Comparison of ENCODE assay signal across 9 mouse cellular contexts in the genomic region with DNA sequence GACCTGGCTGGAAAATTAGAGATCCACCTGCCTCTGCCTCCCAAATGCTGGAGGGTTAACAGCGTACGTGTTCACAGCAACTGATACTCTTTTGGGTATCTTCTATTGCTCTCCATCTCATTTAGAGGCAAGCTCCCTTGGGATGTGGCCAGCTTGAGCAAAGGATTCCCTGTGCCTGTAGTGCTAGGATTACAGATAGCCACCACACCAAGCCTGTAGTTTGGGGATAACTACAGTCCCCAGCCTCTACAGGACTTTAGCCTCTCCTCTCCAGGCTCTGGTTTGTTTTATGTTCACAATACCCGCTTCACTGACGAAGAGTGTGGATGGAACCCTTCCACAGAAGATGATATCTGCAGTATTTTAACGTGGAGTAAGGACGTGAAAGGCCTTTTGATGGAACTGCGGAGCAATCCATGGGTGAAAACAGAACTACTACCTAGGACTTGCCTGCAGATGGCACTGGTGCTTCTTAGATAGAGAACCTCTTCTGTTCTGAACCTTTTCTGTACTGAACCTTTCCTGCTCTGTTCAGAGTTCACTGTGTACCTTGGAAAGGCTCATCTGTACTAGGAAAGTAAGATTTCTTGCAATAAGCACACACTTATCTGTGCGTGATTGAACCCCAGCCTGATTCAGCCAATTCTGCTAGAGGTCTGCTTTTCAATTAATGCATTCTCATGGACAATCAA.
DNase-seq lines count a peak whose midpoint lies in the region; ATAC-seq and TF ChIP-seq lines count a peak whose summit lies in the region.
"Had no signal": no experiment of that assay in that cellular context is flagged by ENCODE, and none has a peak within 500 bp of the region (broad histone marks: within the 10 kb centered on the region; RNA-seq: fewer than 3 reads in every experiment).

No protein-coding gene starts in this region.

- no peak for TF ChIP-seq POLR2A in cortical plate, adult 2 months (IDR thresholded peaks at IDR 0.05; ENCODE audit: extremely low read depth, insufficient read depth, low read length)

- H3K4me3 ChIP-seq in cortical plate, adult 2 months (ENCODE audit: insufficient read depth, low read length), result no peak overlapping the region
- H3K4me3 ChIP-seq in hindbrain, embryonic 14.5 days (replicated peaks; ENCODE audit: low read length), result no peak overlapping the region
- H3K4me3 ChIP-seq: embryonic facial prominence, embryonic 13.5 days had no signal

- DNase-seq in ovary, postnatal 14 days (ENCODE audit: low spot score), result peak; percentile 5
- no peak for DNase-seq in ovary, postnatal 36 days (ENCODE audit: low spot score)
- DNase-seq in hindbrain, embryonic 14.5 days (ENCODE audit: low spot score), result peak; percentile 83
- DNase-seq in layer of hippocampus, postnatal 36 days, result peak; percentile 19 to 48
- DNase-seq in retina, adult 2 months (ENCODE audit: low read depth, low spot score), result peak; percentile 26
- no peak for DNase-seq in ovary, adult 18-20 months (ENCODE audit: low spot score)
- DNase-seq in lung, postnatal 25 days (ENCODE audit: low spot score), result no peak

- 47% methylated on average over 8 of the region's 8 CpGs for WGBS in hindbrain, embryonic 14.5 days

- H3K9ac ChIP-seq in hindbrain, embryonic 14.5 days, result no peak overlapping the region
- H3K9ac ChIP-seq: embryonic facial prominence, embryonic 13.5 days had no signal

- no peak overlapping the region for H3K4me2 ChIP-seq in hindbrain, embryonic 14.5 days (replicated peaks)
- H3K4me2 ChIP-seq: embryonic facial prominence, embryonic 13.5 days had no signal

- H3K36me3 ChIP-seq in hindbrain, embryonic 14.5 days (replicated peaks; ENCODE audit: control insufficient read depth, insufficient read depth), result no peaks in the 10 kb centered on the region
- H3K36me3 ChIP-seq: embryonic facial prominence, embryonic 13.5 days had no signal

- H3K27ac ChIP-seq in cortical plate, adult 2 months (ENCODE audit: insufficient read depth, low read length), result no peak overlapping the region
- H3K27ac ChIP-seq in hindbrain, embryonic 14.5 days, result no peak overlapping the region
- H3K27ac ChIP-seq: embryonic facial prominence, embryonic 13.5 days had no signal

- peak; percentile 81 for TF ChIP-seq CTCF in cortical plate, adult 2 months (IDR thresholded peaks at IDR 0.05; ENCODE audit: extremely low read depth, insufficient read depth, low read length)

- H3K9me3 ChIP-seq in hindbrain, embryonic 14.5 days (ENCODE audit: control insufficient read depth, low read length), result no peaks in the 10 kb centered on the region
- H3K9me3 ChIP-seq: embryonic facial prominence, embryonic 13.5 days had no signal

- no peaks in the 10 kb centered on the region for H3K27me3 ChIP-seq in hindbrain, embryonic 14.5 days (ENCODE audit: control insufficient read depth, insufficient read depth, low read length)
- H3K27me3 ChIP-seq: embryonic facial prominence, embryonic 13.5 days had no signal

- no peaks in the 10 kb centered on the region for H3K4me1 ChIP-seq in cortical plate, adult 2 months (ENCODE audit: control insufficient read depth, insufficient read depth, low read length)
- no peaks in the 10 kb centered on the region for H3K4me1 ChIP-seq in hindbrain, embryonic 14.5 days (replicated peaks; ENCODE audit: control insufficient read depth, insufficient read depth, low read length)
- H3K4me1 ChIP-seq: embryonic facial prominence, embryonic 13.5 days had no signal

- peak; percentile 92 for ATAC-seq in hindbrain, embryonic 14.5 days (ENCODE audit: low FRiP score)

Comparison
In these comparisons a context has a peak if more than half of its experiments do, and no peak if none do; other contexts are left out.
1. DNase-seq: peak in ovary, postnatal 14 days (single experiment), hindbrain, embryonic 14.5 days (single experiment), layer of hippocampus, postnatal 36 days (2 of 2) and retina, adult 2 months (single experiment); none in ovary, postnatal 36 days (single experiment), ovary, adult 18-20 months (single experiment) and lung, postnatal 25 days (single experiment).